Mouse (Mus musculus) G1E-ER4 (cell line): ENCODE data around the gene Trappc10. TPM values are rescaled to one million over a fixed set of nuclear protein-coding genes. Genes with fewer than 3 reads are reported as not detected.

ENCODE experiments used
- GATA1 ChIP-seq: IDR thresholded peaks from one replicate; pipeline ENCODE4 v1.8.0; 2012; ENCODE audit warnings: low read length, inconsistent platforms
- polyA plus RNA-seq: library from polyadenylated mRNA; stranded (reverse); fragments of >175 nt; gene quantifications from 2 replicates; pipeline ENCODE4 v1.2.3, GENCODE M21; 2012

Trappc10 gene
- polyA plus RNA-seq, 1 experiment: 109 TPM

GRCm38 (mm10) chr10:78233161-78233560, 11.3 kb downstream of the Trappc10 start:
- no peak for TF ChIP-seq GATA1

GRCm38 (mm10) chr10:78232301-78232980, 12.0 kb downstream of the Trappc10 start:
- TF ChIP-seq GATA1: no peak

- TF ChIP-seq GATA1: no peak
Observed at GRCm38 (mm10) chr10:78228560-78228928, 15.9 kb downstream of the Trappc10 start.

DNA sequence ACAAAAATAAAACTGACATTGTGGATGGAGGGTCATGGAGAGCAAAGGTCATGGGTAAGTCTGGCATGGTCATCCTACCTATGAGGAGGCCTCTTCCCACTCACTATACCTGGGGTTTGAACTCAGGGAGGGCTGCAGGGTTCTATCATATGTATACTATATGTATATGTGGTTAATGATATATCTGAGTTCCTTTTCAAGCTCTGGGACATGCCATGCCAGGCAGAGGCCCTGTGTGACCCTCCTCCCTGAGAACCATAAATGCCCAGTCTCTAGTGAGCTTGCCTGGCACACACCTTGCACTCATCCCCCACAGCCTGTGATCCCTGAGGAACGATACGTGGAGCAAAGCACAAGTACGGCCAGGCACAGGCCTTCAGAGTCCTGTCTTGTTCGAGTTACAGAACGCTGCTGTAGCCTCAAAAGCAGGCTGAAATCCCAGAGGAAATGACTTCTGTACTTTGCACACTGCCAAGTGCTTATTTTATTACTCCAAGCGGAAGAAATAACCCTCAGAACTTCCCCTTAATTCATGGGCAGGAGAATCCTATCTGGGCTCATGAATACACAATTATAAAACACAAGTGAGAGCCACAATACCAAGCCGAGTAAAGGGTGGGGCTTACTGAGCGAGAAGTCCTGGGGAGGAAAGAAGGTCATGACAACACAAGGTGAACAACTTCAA, 16.4 kb downstream of the Trappc10 start:
- TF ChIP-seq GATA1: no peak

DNA sequence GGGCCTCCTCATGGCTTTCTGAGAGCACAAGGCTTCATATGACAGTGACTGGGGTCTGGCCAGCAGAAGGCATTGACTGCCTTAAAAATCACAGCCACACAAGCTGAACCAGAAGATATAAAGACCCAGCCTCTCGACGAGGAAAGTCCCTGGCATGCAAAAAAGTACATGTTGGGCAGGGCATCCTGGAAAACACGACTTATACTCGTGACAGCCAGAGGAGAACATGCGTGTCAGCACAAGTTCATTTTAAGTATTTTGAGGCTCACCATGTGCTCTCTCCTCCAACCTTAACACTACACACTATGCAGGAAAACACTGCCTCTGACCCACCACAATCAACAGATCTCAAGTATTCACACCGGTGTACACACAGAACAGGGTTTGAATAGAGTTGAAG, 20.3 kb downstream of the Trappc10 start:
- TF ChIP-seq GATA1: no peak

GRCm38 (mm10) chr10:78222908-78223307, 21.5 kb downstream of the Trappc10 start:
- no peak for TF ChIP-seq GATA1

- TF ChIP-seq GATA1: no peak
Observed at GRCm38 (mm10) chr10:78221315-78221714, 23.1 kb downstream of the Trappc10 start.

GRCm38 (mm10) chr10:78219528-78219927, 24.9 kb downstream of the Trappc10 start:
- no peak for TF ChIP-seq GATA1

- TF ChIP-seq GATA1: no peak
Observed at GRCm38 (mm10) chr10:78218576-78218975, 25.9 kb downstream of the Trappc10 start.

DNA sequence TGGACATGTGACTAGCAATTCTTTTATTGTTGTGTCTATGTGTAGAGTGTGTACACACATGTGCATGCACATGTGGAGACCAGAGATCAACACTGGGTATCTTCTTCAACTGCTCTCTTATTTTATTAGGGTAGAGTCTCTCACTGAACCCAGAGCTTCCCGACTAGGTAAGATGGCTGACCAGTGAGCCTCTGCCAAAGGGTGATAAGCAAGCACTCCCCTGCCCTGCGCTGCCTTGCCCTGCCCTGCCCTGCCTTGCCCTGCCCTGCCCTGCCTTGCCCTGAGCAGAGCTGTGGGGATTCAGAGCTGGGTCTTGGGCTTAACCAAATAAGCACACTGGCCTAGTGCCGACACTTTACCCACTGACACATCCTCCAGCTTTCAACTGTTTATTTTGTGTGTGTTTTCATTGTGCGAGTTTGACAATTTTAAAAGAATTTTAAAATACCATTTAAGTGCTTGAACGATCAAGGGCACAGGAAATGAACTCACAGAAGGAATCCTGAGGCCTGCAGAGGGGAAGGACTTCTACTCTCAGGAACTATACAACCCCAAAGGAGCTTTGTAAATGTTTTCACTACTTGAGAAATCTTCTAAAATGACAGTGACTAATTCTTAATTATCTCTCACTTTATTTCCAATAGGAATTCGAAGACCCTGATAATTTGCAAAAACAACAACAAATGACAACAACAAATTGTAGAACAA, 27.9 kb downstream of the Trappc10 start:
- no peak for TF ChIP-seq GATA1

DNA sequence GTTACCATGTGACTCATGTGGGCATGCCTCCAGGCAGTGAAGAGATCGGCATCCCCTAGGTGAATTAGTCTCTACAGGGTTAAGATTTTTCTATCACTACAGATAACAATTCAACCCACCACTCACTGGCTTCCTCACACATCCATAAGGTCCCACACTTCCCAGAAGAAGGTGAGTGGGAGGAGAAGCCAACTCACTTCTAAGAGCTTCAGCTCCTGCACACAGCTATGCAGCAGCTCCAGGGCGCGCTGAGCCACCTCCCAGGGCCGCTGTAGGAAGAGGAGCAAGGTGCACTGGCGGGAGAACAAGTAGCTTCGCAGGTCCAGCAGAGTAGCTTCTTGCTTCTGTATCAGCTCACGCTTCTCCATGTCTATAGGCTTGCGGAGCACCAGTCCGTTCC, 30.1 kb downstream of the Trappc10 start:
- TF ChIP-seq GATA1: no peak

DNA sequence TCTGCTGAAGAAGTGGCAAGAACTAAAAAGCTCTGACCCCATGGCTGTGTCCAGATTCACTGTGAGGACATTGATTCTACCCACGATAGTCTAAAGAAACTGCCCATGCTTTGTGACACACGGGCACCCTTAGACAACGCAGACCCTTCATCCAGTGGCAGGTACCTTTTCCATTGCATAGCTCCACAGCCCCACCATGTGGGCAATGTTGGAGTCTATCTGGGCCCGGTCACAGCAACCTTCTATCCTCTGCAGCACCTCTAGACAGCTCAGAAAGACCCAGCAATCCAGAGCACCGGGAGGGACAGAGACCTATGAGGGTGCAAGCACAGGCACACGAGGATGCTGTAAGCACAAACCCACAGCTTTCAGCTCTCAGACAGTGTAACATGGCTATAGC, 33.1 kb downstream of the Trappc10 start:
- no peak for TF ChIP-seq GATA1

DNA sequence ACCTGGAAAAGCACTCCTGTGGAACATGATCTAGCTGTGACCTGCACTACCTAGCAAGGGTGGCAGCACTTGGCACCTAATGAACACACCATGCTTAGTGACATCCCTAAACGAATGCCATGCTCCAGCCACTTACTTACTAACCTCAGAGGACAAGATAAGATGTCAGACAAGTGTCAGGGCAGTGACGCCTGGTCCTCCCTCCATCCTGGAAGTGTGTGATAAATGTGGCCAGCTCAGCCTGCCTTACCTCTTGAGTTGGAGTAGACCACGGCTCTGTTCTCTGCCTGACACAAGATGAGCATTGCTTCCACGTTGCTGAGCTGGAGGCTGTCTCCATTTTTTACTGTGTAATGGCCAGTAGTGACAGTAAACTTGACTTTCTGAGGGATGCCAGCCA, 43.3 kb downstream of the Trappc10 start:
- TF ChIP-seq GATA1: no peak

DNA sequence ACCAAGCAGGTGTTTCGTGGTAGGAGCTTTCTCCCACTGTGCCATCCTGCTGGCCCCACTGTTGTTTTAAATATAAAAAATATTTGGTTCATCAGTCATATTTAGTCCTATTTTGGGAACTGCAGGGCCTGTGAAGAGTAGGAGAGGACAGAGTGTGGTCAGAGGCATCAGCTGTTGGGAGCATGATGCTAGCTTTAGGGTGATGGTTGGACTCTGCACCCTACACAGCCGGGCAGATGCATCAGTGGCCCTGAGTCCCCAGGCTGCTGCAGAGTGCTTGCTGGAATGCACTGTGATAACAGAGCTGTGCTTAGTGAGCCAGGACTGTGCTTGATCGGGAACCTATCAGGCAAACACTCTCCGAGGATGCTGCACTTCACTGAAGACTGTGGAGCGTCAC, 51.5 kb downstream of the Trappc10 start:
- no peak for TF ChIP-seq GATA1

- TF ChIP-seq GATA1: no peak
Observed at GRCm38 (mm10) chr10:78185381-78185725, 59.1 kb downstream of the Trappc10 start.

- TF ChIP-seq GATA1: no peak
Observed at GRCm38 (mm10) chr10:78184531-78185380, 59.7 kb downstream of the Trappc10 start, which contains the start of gene Pwp2. TSS of gene Pwp2 (minus strand) at chr10:78185149.

GRCm38 (mm10) chr10:78183577-78183976, 60.9 kb downstream of the Trappc10 start:
- TF ChIP-seq GATA1: no peak
